Mouse (Mus musculus) embryo, embryonic 10 days (tissue): ENCODE measurements at regions not wholly inside any gene's neighbourhood (a gene's known extent, or its start where the extent isn't known, plus 50 kb on each side); places are given as distances from the start of the nearest gene placed in this dataset.

Experiments
- DNase-seq: peaks from one replicate; pipeline ENCODE4 v3.0.0-alpha.2; 2015; ENCODE audit warnings: low spot score

DNA sequence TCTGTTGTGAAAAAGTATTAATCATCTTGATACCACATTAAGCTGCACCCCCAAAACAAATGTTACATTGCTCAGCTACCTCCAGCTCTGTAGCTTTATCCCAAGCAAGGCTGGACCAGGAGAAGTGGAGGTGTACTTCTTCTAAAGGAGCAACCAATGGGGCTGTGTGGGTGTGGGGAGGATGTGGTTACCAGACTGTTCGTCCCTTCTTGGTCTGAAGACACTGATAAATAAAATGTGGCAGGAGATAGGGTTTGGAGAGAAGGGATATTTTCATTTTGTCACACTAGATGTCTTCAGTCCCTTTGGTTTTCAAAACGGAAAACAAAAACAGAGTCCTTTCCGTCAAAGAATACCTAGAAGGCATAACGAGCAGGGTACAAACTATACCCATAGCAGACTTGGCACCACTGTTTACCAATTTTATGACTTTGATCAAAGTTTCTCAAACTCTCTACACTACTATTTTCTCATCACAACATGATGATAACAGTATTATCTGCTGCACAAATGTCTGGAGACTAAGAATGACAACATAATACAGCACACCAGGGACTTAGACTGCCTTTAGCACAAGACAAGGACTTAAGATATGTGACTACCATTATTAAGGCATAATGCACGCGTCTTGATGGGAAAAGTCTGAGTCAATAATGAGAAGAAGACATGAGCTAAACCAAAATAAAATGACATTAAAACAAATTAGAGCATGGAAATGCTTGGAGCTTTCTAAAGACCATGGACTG lies 253.4 kb upstream of the Rag2 start:
- DNase-seq: no peak

DNA sequence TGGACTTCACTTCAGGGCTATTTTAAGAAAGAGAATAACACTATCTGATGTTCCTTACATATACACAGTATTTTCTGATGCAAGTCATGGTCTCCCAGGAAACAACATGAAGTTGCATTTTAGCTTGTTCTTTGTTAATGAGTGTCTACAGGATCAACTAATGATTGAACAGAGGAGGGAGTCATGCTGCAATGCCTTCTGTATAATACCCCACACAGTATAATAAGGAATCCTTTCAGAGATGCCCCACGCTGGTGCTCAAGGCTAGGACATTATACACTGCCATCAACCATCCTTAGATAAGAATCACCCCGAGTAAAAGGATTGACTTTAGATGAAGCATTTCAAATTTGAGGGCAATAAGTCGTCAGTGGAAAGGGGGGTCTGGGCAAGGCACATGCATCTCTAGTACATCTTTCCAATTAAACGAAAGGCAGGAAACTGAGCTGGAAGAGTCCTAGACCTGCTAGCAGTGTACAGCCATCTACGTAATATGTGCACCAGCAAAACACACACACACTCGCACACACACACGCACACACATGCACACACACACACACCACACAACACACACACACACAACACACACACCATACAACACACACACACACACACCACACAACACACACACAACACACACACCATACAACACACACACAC lies 252.6 kb upstream of the Rag2 start:
- DNase-seq: no peak

DNA sequence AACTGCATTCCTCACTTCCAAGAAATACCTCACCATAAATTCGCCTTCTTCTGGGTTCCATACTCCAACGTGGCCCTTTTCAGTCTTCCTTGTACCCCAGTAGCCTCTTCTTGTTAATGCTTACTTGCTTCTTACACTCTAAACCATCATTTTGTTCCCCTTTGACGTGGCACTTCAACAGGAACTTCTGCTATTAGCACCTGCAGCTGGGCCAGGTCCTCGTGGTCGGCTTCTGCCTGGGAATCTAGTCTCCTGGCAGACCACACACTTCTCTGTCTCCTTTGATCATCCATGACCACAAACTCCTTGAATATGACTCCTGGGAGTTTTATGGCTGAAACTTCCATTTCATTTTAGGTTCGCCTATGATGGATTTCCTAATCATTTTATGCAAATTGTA lies 243.9 kb upstream of the Rag2 start:
- DNase-seq: no peak

DNA sequence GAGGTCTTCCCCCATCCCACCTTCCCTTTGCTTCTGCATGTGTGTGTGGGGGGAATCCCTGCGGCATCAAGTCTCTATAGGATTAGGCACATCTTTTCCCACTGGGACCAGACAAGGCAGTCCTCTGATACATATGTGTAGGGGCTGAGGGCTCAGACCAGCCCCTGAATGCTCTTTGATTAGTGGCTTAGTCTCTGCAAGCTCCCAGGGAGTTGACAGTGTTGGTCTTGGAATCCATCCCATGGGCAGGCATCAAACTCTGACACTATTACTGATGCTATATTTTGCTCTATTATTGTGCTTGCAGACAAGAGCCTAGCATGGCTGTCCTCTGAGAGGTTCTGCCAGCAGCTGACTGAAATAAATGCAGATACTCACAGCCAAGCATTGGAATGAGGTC lies 209.5 kb upstream of the Rag2 start:
- no peak for DNase-seq

DNA sequence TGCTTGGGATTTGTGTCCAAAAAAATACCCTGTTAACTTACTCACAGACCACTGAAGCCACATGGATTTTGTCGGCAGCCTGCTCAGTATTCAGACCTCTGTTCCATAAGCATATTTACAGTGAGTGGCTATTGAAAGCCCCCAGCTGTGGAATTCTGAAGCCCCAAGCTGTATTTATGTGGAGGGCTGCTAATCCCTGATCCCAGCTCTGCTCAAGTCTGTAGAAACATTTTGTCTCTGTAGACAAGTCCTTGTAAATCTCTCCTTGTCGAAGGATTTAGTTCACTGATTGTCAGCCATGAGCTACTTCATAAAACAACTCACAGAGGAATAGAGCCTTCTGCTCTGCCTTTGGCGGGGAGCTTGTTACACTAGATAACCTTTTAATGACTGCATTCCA lies 207.8 kb upstream of the Rag2 start:
- no peak for DNase-seq

DNA sequence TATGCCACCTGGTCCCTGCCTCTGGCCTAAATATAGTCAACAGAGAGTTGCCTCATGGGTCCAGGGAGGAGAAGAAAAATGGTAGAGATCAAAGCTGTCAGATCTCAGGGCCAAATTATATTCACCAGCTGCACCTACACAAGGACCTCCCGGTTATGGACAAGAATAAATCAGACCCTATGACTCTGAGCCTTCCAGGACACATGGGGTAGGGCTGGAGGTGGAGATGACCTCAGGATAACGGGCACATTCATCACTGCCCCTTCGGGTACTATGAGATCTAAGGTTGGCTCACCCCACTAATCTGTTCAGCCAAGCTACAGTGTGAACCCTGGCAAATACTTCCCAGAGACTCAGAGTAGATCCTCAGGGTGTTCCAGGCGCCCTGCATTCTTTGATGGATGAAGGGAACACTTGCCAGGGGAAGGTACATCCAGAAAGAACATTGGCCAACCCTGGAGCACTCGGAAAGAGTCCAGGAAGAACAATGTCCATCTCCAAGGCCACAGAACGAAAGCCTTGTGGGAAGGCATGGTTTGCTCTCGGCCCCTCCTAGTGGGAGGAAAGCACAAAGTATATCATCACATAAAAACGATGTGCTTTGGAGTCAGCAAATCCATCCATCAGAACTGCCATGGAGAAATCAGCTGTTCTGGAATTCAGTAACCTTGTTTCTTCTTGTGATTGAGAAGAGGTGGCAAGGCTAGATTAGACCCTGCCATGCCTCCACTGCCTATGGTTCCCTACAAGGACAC lies 191.2 kb upstream of the Rag2 start:
- no peak for DNase-seq

DNA sequence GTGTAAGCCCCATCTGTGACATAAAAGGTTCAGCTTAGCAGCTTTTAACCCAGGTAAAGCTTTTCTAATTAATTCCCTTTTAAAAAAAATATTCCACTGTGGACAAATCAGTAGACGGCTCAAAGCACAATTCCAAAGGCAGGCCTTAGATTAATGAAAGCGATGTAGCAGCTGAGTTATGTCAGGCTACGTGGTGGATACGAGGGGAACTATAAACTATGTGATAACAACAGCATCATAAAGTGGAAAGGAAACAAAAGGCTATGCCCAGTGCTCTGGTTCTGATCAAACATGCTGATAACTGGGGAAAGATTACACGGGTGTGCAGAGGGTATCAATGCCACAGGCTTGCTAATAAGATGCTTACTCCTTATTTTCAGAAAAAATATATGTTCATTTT lies 184.3 kb upstream of the Rag2 start:
- DNase-seq: no peak

DNA sequence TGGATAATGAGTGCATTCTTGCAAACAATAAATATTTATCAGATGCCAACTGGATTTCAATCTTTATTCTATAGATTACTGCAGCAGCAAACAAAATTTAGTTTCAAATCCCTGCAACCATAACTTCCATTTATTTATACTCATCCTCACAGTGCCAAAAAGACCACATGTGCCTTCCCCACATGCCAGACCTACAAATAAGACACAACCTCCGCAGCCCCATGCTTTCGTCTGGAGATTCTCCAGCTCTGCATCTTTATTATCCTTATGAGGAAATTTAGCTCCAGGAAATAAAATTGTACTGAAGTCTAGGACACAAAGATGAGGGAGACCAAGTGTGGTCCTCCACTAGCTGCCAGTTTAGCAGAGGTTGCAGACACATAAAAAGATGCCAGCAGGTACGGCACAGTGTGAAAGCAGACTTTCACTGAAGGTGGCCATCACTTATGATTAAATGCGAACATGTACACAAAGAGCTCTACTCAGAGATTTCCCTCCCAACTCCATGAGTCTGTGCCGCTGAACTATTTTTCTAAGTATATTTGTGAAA lies 183.4 kb upstream of the Rag2 start:
- DNase-seq: no peak

DNA sequence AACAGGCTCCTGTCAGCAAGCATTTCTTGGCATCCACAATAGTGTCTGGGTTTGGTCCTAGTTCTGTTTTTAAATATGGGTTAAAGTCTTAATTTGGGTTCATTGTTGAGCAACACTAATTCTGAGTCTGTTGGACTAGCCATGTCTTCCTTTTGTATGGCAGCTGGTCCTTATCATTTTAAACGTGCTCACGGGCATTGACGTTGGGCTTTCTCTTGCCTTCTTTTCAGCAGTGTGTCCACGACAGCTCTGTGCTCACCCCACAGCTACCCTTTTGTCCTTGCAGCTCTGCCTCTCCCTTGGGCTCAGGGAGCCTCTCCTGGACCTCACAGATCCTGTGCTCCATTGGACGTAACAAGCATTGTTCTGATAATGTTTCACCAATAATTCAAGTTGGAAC lies 168.9 kb upstream of the Rag2 start:
- DNase-seq: no peak

DNA sequence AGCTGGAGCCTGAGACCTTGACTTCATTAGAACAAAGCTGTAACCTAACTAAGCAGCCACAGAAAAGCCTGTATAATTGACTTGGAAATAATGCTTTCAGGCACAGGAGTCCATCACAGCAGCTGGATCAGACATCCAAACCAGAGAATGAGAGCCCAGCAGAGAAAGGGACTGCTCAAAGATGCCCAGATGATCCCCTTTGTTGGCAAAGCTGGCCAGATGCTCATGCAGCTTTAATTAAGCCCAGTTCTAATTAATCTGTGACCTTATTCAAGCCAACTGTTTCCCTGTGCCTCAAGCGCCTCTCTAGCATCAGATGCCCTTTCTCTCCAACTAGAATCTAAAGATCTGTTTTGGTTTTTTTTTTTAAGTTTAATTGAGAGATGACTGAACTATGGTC lies 165.6 kb upstream of the Rag2 start:
- DNase-seq: no peak

DNA sequence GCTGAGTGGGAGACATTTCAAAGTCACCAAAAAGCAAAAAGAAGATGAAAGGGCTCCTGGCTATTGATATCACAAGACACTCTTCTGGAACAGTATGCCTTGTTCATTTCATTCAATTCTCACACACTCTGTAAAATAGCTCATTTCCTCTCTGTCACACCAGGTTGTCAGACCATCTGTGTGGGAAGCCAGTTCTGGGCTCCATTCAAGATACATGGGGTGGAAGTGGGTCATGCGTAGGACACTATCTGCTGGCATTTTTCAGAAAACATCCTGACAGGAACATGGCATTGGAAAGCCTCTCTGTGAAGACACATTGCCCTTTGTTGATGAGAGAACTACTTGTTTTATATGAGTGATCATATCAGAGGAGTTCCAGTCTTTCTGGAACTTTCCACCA lies 162.1 kb upstream of the Rag2 start:
- no peak for DNase-seq

DNA sequence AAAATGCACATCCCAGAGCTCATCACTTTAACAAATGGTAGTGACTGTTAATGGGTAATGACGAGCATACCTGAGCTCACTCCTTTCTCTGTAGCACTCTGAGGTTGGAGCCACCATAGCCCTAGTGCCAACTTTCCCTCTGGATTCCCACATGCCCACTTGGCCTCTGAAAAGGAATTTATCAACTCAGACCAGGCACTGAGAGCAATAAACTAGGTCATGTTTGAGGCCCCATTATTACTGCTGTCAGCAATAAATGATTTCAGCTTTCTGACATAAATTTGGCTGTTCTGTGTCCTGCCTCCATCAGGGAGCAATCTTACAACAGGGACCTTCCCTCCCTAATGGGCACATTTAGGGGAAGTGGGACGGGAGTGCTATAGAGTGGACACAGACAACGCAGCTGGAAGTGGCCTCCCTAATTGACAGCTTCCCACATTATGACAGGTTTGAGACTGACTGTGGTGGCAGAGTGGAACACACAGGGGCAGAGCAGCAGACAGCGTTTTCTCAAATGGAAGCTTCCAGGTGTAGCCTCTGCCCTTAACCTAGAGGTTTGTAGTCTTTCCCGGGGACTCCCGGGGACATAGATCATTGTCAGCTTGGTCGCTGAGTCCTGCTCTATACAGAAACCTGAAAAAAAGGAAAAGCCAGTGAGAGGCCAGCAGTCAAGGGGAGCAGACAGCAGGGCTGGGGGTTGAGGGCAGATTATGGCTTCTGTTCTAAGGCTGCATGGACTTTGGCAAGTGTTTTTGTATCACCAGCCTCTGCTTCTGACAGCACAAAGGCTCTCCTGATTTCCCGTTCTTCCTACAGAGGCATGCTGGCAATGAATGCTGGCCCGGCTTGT lies 160.0 kb upstream of the Rag2 start:
- no peak for DNase-seq

DNA sequence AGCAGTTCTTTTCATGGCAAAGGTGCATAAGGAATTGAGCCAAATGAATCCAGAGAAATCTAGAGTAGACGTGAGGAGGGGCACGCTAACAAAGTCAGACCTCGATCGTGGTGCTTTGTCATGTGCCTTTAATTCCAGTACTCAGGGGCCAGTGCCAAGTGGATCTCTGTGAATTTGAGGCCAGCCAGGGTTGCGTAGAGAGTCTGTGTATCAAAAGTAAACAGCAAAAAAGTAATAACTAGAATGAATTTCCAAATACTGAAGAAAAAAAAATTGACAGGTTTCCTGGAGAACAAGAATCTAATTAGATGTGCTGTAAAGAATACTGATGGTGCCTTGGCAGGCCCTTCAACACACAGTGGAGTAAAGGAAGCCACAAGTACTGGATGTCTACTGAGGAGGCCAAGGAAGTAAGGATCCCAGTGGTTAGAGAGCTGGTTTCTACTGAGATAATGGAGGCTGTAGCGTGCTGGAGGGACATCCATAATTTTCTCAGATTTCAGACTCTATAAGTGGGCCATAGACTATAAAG lies 153.9 kb upstream of the Rag2 start:
- no peak for DNase-seq

DNA sequence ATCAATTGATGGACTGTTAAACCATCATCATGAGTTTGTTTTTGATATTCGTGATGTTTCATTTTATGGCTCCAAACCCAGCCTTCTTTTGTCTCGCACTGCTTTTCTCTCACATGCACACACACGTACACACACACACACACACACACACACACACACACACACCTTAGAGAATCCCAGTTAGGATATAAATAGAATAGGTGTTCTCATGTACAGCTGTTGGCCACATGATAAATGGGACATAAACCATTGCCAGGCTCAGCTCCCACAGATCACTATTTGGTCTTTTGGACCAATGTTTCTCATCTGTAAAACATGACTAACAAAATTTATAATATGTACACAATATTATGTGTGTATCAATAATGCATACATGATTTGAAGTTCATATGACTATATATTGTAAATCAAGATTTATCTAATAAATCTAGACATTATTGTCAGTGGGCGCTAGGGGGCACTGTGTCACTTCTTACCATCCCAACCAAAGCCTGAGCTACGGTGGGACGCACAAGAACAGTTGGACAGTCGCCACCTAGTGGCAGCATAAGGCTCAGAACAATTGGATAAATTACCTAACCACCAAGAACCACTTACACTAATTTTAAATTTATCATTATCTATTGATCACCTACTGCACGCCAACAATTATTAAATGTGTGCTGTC lies 151.9 kb upstream of the Rag2 start:
- DNase-seq: peak; percentile 95

DNA sequence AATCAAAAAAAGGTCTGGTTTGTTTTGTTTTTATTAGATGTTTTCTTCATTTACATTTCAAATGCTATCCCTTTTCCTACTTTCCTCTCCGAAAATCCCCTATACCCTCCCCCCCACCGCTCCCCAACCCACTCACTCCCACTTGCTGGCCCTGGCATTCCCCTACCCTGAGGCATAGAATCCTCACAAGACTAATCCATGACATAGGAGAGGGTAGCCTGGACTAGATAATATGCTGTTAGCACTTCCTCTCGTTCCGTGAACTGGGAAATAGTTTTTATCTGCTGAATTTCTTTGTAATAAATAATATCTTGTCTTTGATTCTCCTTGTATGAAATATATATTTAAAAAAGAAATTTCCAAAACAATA lies 151.4 kb upstream of the Rag2 start:
- DNase-seq: no peak

DNA sequence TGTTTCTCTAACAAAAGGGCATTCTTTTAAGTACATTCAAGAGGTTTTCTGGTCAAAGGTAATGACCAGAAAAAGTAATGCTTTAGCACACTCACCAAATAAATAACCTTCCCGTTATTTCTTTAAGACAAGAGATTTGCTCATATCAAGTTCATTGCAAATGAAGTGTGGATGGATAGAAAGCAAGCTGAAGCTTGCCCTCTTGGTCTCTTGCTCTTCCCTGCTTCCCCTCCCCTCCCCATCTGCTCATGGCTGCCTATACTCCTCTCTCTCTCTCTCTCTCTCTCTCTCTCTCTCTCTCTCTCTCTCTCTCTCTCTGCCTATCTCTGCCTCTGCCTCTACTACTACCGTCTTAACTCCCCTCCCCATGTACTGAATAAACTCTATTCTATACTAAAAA lies 147.7 kb upstream of the Rag2 start:
- DNase-seq: no peak

DNA sequence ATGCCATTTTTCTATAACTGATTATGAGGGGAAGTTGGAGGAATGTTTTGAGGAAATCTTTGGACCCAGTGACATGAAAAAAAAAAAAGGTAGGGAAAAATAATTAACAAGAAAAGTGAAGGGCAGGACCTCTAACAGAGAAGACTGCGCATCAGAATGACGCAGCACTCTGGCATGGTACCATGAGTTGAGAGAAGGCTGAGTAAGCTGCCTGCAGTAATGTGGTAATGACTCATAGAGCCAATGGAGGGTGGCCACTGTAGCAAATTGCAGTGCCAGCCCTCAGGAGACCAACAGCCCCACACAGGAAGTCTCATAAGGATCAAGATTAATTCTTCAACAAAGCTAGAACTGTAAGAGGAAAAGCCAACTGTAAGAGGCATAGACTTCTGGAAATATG lies 134.3 kb upstream of the Rag2 start:
- no peak for DNase-seq

DNA sequence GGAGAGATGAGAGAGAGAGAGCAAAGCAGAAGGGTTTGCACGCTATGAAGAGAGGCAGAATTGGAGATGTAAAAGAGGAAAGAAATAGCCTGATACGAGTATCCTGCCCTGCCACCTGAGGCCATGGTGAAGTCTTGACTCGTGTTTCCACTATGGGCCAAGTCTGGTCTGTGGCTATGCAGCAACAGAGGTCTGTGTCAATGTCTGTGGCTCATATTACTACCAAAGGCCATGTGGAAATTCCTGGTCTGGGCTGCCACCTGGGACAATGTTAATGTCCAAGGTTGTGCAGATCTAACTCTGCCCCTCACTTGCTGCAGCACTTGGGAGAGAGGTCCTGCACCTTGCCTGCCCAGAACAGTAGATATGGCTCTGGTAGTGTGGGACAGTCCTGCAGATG lies 132.8 kb upstream of the Rag2 start:
- no peak for DNase-seq

DNA sequence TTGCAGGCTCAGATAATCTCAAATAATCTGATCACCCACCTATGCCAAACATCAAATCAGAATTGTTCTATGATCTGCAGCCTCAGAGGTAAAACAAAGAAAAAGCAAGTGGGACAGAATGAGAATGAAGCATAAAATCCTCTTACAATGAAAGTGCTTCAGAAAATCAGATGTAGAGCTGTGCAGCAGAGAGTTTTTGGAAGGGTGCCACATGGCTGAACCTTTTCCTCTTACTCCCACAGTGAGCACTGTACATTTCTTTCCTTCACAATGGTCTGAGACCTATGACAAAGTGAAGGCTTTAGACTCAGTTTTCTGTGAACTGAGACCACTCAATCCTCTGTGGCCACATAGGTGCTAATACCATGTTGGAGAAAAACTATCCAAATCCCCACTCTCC lies 116.4 kb upstream of the Rag2 start:
- no peak for DNase-seq
